Mouse (Mus musculus) mature B cell (primary cell): ENCODE data around the gene Sh3pxd2a.

Source experiments
- in situ Hi-C: fragments of 300-500 bp; cut with MboI; formaldehyde crosslinking; loops from 2 replicates; pipeline ENCODE4 v1.14.3; 2019

The Sh3pxd2a gene

GRCm38 (mm10) chr19:47279788-47280532, 184.2 kb downstream of the Sh3pxd2a start:
- in situ Hi-C loops = no loop called here

- in situ Hi-C loops = no loop called here
These were observed 184.8 kb downstream of the Sh3pxd2a start for GRCm38 (mm10) chr19:47279372-47279771.

- in situ Hi-C loops = no loop called here
These were observed 187.5 kb downstream of the Sh3pxd2a start for GRCm38 (mm10) chr19:47276730-47277129.

GRCm38 (mm10) chr19:47270520-47270919, 193.7 kb downstream of the Sh3pxd2a start:
- in situ Hi-C loops = no loop called here

GRCm38 (mm10) chr19:47269729-47270128, 194.5 kb downstream of the Sh3pxd2a start:
- in situ Hi-C loops = no loop called here

- in situ Hi-C loops = no loop called here
These were observed 197.1 kb downstream of the Sh3pxd2a start for GRCm38 (mm10) chr19:47267066-47267465.

- in situ Hi-C loops = no loop called here
These were observed 198.0 kb downstream of the Sh3pxd2a start for GRCm38 (mm10) chr19:47266070-47266801.

GRCm38 (mm10) chr19:47264322-47265092, 199.7 kb downstream of the Sh3pxd2a start:
- in situ Hi-C loops = no loop called here

GRCm38 (mm10) chr19:47263621-47264020, 200.6 kb downstream of the Sh3pxd2a start:
- in situ Hi-C loops = no loop called here

GRCm38 (mm10) chr19:47261196-47261595, 203.0 kb downstream of the Sh3pxd2a start:
- in situ Hi-C loops = no loop called here

- in situ Hi-C loops = no loop called here
These were observed 204.6 kb downstream of the Sh3pxd2a start for GRCm38 (mm10) chr19:47259581-47259980.

- in situ Hi-C loops = no loop called here
These were observed 208.3 kb downstream of the Sh3pxd2a start for GRCm38 (mm10) chr19:47255919-47256318.

- in situ Hi-C loops = no loop called here
These were observed 209.2 kb downstream of the Sh3pxd2a start for GRCm38 (mm10) chr19:47255036-47255435.

GRCm38 (mm10) chr19:47253053-47253628, 211.1 kb downstream of the Sh3pxd2a start:
- in situ Hi-C loops = no loop called here

- in situ Hi-C loops = no loop called here
These were observed 213.3 kb downstream of the Sh3pxd2a start for GRCm38 (mm10) chr19:47250931-47251330.

- in situ Hi-C loops = no loop called here
These were observed 215.2 kb downstream of the Sh3pxd2a start for GRCm38 (mm10) chr19:47248906-47249568.

GRCm38 (mm10) chr19:47248296-47248695, 215.9 kb downstream of the Sh3pxd2a start:
- in situ Hi-C loops = no loop called here

- in situ Hi-C loops = no loop called here
These were observed 216.4 kb downstream of the Sh3pxd2a start for GRCm38 (mm10) chr19:47247791-47248190.

GRCm38 (mm10) chr19:47245512-47245911, 218.7 kb downstream of the Sh3pxd2a start:
- in situ Hi-C loops = no loop called here

- in situ Hi-C loops = no loop called here
These were observed 222.0 kb downstream of the Sh3pxd2a start for GRCm38 (mm10) chr19:47242227-47242626.

GRCm38 (mm10) chr19:47240957-47241356, 223.2 kb downstream of the Sh3pxd2a start:
- in situ Hi-C loops = no loop called here

GRCm38 (mm10) chr19:47240076-47240475, 224.1 kb downstream of the Sh3pxd2a start:
- in situ Hi-C loops = no loop called here
